9 mouse cellular contexts compared by ENCODE assay signal in genomic region chr9:78596834-78597233, GRCm38 (mm10). TPM values are rescaled to one million over a fixed set of nuclear protein-coding genes. Genes with fewer than 3 reads are reported as not detected.
DNase-seq lines count a peak whose midpoint lies in the region; ATAC-seq and TF ChIP-seq lines count a peak whose summit lies in the region.
"Had no signal": no experiment of that assay in that cellular context is flagged by ENCODE, and none has a peak within 500 bp of the region (broad histone marks: within the 10 kb centered on the region; RNA-seq: fewer than 3 reads in every experiment).

No protein-coding gene starts in this region.

- TF ChIP-seq CTCF in intestine, postnatal 0 days (IDR thresholded peaks at IDR 0.05; ENCODE audit: low read depth), result peak; percentile 86
- TF ChIP-seq CTCF in C2C12 (IDR thresholded peaks at IDR 0.05; ENCODE audit: control insufficient read depth, insufficient read depth, insufficient read length), result peak; percentile 64

- no peaks in the 10 kb centered on the region for H3K4me1 ChIP-seq in intestine, postnatal 0 days (replicated peaks; ENCODE audit: control insufficient read depth, insufficient read depth, low read length)
- H3K4me1 ChIP-seq in intestine, embryonic 16.5 days (ENCODE audit: control insufficient read depth, insufficient read depth, low read length), result no peaks in the 10 kb centered on the region

- H3K79me3 ChIP-seq in C2C12 (ENCODE audit: low read depth), result no peaks in the 10 kb centered on the region

- peak; percentile 25; the same call in 1 of the 2 replicates for ATAC-seq in intestine, postnatal 0 days
- no peak for ATAC-seq in intestine, embryonic 16.5 days
- ATAC-seq in erythroblast, adult 5-6 weeks (replicated peaks; ENCODE audit: low FRiP score, poor library complexity, severe bottlenecking), result peak; percentile 85

- H3K9me3 ChIP-seq in intestine, postnatal 0 days (ENCODE audit: control insufficient read depth), result no peaks in the 10 kb centered on the region
- H3K9me3 ChIP-seq in intestine, embryonic 16.5 days (ENCODE audit: control insufficient read depth, low read length), result no peaks in the 10 kb centered on the region
- H3K9me3 ChIP-seq: liver, embryonic 13.5 days had no signal

- no peaks in the 10 kb centered on the region for H3K27me3 ChIP-seq in intestine, postnatal 0 days (replicated peaks; ENCODE audit: control insufficient read depth, insufficient read depth, low read length)
- H3K27me3 ChIP-seq in intestine, embryonic 16.5 days (replicated peaks; ENCODE audit: control insufficient read depth, insufficient read depth, low read length), result no peaks in the 10 kb centered on the region
- H3K27me3 ChIP-seq in C2C12 (ENCODE audit: control insufficient read depth, insufficient read depth, insufficient read length), result no peaks in the 10 kb centered on the region
- H3K27me3 ChIP-seq: liver, embryonic 13.5 days had no signal

- H3K4me2 ChIP-seq in intestine, postnatal 0 days (replicated peaks; ENCODE audit: low read depth), result no peak overlapping the region
- H3K4me2 ChIP-seq in intestine, embryonic 16.5 days (ENCODE audit: low read depth, low read length), result no peak overlapping the region
- H3K4me2 ChIP-seq: liver, embryonic 13.5 days had no signal

- 5% methylated on average over 5 of the region's 5 CpGs for WGBS in intestine, postnatal 0 days
- 5% methylated on average over 5 of the region's 5 CpGs for WGBS in intestine, embryonic 16.5 days

- H3K27ac ChIP-seq in intestine, postnatal 0 days (ENCODE audit: low read depth, low read length), result no peak overlapping the region
- no peak overlapping the region for H3K27ac ChIP-seq in intestine, embryonic 16.5 days (ENCODE audit: low read length)
- H3K27ac ChIP-seq: liver, embryonic 13.5 days had no signal

- no peak overlapping the region for H3ac ChIP-seq in C2C12 (ENCODE audit: control insufficient read depth, insufficient read length, low read depth)

- no peak overlapping the region for H3K4me3 ChIP-seq in intestine, postnatal 0 days (ENCODE audit: low read depth, low read length)
- no peak overlapping the region for H3K4me3 ChIP-seq in intestine, embryonic 16.5 days (ENCODE audit: low read length)
- H3K4me3 ChIP-seq in C2C12 (ENCODE audit: insufficient read depth, poor library complexity, severe bottlenecking), result no peak overlapping the region
- H3K4me3 ChIP-seq: liver, embryonic 13.5 days had no signal

- DNase-seq in MN1 (ENCODE audit: low spot score), result peak; percentile 48
- DNase-seq in kidney, postnatal 14 days, result peak; percentile 51
- DNase-seq in naive thymus-derived CD4-positive, alpha-beta T cell, adult 2 months (ENCODE audit: low read depth), result peak; percentile 64
- no peak for DNase-seq in spleen, postnatal 4 days (ENCODE audit: low spot score in 2 of 2)
- DNase-seq: liver, embryonic 13.5 days had no signal

- no peaks in the 10 kb centered on the region for H3K36me3 ChIP-seq in intestine, postnatal 0 days (ENCODE audit: control insufficient read depth, insufficient read depth)
- H3K36me3 ChIP-seq in intestine, embryonic 16.5 days (ENCODE audit: control insufficient read depth, insufficient read depth, low read length), result no peaks in the 10 kb centered on the region
- no peaks in the 10 kb centered on the region for H3K36me3 ChIP-seq in C2C12 (ENCODE audit: control insufficient read depth, insufficient read depth)
- H3K36me3 ChIP-seq: liver, embryonic 13.5 days had no signal

- H3K9ac ChIP-seq in intestine, postnatal 0 days (ENCODE audit: low read depth, low read length), result no peak overlapping the region
- H3K9ac ChIP-seq in intestine, embryonic 16.5 days (ENCODE audit: low read depth, low read length), result no peak overlapping the region
- H3K9ac ChIP-seq: liver, embryonic 13.5 days had no signal

- H3K79me2 ChIP-seq in C2C12 (ENCODE audit: control insufficient read depth, insufficient read depth), result no peaks in the 10 kb centered on the region

TF ChIP-seq in C2C12, 6 proteins besides CTCF, POLR2A, EP300 and RAD21:
- TF ChIP-seq USF1 (IDR thresholded peaks at IDR 0.05; ENCODE audit: low read depth) (no peak), MYOG (IDR thresholded peaks at IDR 0.05; ENCODE audit: control insufficient read depth, extremely low read depth, insufficient read length) (no peak), FOSL1 (IDR thresholded peaks at IDR 0.05; ENCODE audit: insufficient read depth, low read length, poor library complexity, severe bottlenecking) (no peak), MYOD1 (IDR thresholded peaks at IDR 0.05; ENCODE audit: control insufficient read depth, insufficient read length, low read depth) (no peak), CEBPB (IDR thresholded peaks at IDR 0.05; ENCODE audit: low read depth) (no peak), MAX (IDR thresholded peaks at IDR 0.05) (no peak)

RNA-seq across cellular contexts. Expression of gene Slc17a5, which starts 9.0 kb away (rescaled TPM):
- polyA plus RNA-seq in intestine, postnatal 0 days (2015; fragmentation: Nextera tagmentation; extraction: Ambion mirVana), result 250 and 313 TPM in 2 replicates
- polyA plus RNA-seq in intestine, embryonic 16.5 days (2015; fragmentation: Nextera tagmentation; extraction: Ambion mirVana), result 91.1 and 136 TPM in 2 replicates
- 3.7 TPM for polyA plus RNA-seq in C2C12 (2012; fragmentation: generic; extraction: Trizol)
- total RNA-seq in erythroblast, adult 5-6 weeks (2015; ENCODE audit: low replicate concordance), result 3.6 and 6.5 TPM in 2 replicates
- total RNA-seq in erythroblast, adult 5-6 weeks (2017; ENCODE audit: low replicate concordance), result 1.4 TPM in 2 replicates

RNA-seq across cellular contexts. Expression of gene Cd109, which starts 18.5 kb away (rescaled TPM):
- 1.8 and 2.1 TPM in 2 replicates for polyA plus RNA-seq in intestine, postnatal 0 days (2015; fragmentation: Nextera tagmentation; extraction: Ambion mirVana)
- 4.1 and 4.9 TPM in 2 replicates for polyA plus RNA-seq in intestine, embryonic 16.5 days (2015; fragmentation: Nextera tagmentation; extraction: Ambion mirVana)
- polyA plus RNA-seq in C2C12 (2012; fragmentation: generic; extraction: Trizol), result 5.9 TPM
- 1.0 TPM in 1 of 2 replicates, not detected in the other for total RNA-seq in erythroblast, adult 5-6 weeks (2015; ENCODE audit: low replicate concordance)
- 0.09 TPM in 1 of 2 replicates, not detected in the other for total RNA-seq in erythroblast, adult 5-6 weeks (2017; ENCODE audit: low replicate concordance)

Comparison
In these comparisons a context has a peak if more than half of its experiments do, and no peak if none do; other contexts are left out.
1. DNase-seq: peak in MN1 (single experiment), kidney, postnatal 14 days (single experiment) and naive thymus-derived CD4-positive, alpha-beta T cell, adult 2 months (single experiment); none in spleen, postnatal 4 days (0 of 2).
2. RNA of gene Slc17a5, which starts 9.0 kb away (polyA plus RNA-seq): 250 to 313 TPM in intestine, postnatal 0 days and 91.1 to 136 TPM in intestine, embryonic 16.5 days; 3.7 TPM in C2C12 (single experiment); every median in the first group is over 10 times any median in the second.